Mouse (Mus musculus) CD8-positive naive resting alpha-beta T cell, adult 2 months (primary cell): ENCODE data around the gene Rptor.

Experiments
- DNase-seq, 2 experiments: peaks; one replicate each; pipeline ENCODE4 v3.0.0; 2022; ENCODE audit warnings: low read depth in 2 of 2, low spot score in 2 of 2

Rptor gene

DNA sequence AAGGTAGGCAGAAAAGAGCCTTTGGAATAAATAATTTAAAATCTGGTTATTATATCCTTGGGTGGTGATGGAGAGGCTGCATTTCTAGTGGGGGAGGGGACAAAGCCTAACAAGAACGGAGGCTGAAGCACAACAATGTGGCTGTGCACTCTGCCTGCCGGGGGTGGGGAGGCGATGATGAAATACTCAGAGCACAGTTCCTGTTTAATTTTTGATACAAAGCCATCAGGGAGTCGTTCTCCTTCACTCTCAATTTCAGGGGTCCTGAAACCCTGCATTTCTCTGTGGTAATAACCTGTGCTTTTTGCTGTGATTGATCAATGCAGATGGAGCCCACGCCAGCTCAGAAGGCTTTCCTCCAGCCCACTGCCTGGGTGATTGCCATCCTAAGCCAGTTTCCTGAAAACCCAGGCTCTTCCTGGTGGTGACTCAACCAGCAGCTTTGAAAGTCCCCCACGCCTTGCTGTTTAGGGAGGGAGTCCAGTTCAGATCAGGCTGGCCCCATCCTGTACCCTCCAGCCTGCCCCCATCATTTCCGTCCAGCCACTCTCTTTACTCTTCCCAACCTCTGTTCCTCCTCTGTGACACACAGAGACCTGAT lies 204.8 kb downstream of the Rptor start:
- DNase-seq, result no peak

DNA sequence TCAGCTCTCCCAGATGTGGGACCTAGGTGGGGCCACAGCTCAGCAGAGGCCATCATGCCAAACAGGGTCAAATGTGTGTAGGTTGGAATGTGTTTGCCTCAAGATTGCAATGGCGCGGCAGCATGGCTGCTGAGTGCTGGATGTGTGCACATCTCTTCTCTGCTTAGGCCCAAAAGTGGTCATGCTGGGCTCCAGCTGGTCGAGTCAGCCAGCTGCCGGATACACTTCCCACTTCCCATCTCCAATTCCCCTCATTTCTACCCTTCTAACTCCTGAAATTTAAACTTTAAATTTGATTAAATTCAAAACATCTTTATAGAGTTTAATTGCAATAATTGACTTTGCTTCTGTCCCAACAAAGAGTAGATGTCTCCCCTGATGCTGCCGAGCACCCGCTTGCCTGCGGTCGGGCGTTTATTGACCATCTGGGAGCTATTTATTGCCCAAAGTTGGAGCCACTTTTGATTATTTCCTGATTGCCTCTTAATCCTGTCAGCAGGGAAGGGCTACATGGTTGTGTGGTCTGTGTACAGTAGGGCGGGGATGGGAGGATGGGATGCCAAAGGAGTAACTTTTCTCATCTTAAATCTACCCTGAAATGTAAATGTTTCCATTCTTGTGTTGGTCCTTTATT lies 206.1 kb downstream of the Rptor start:
- DNase-seq, result no peak

DNA sequence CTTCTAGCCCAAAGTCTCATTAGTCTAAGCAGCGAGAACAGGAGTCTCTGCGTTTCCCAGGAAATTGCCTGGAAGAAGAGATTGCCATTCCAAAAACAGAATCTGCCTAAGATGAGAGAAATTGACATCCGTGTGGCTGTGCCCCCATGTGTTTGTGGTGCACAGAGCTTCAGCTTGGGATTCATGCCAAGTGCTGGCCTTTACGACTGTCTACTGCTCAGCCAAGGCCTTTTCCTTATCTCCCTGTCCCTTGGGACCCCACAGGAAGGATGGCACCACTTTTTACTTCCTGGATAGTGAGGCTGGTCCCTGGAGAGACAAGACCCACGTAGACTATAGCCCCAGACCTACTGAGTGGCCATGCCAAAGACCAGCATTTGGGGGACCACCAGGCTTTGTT lies 206.6 kb downstream of the Rptor start:
- DNase-seq, result no peak

DNA sequence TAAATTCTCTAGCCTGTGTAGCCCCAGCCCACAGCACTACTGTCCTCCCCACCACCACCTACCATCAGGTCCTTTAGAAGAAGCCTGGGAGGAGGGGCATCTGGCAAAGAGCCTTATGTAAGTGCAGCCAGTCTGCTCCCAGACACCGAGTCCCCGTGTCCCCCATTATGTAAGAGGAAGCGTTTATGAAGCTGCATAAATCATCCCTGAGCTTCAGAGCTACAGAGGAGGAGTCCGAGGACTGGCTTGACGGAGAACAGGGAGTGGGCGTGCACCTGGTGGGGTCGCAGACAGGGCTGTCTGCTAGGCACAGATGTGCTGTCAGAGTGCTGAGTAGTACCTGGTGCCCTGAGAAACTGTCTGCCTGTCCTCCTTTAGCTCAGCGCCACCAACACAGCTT lies 208.3 kb downstream of the Rptor start:
- DNase-seq, result no peak

DNA sequence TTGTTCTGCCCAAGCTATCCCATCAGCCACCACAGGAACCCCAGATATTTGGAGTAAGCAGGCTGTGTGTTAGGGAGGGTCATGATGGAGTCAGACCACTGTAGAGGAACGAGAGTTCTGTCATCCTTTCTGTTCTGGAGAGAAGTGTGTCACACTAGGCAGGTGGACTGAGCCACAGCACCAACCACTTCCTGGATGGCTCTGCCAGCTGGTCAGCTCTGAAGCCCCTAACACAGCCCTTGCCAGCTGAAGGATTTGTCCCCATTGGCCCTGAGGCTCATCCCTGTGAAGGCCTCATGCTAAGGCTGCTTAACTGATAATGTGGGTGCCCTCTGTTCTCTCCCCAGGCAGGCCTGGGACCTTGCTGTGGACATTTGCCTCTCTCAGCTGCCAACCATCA lies 208.9 kb downstream of the Rptor start:
- no peak for DNase-seq

DNA sequence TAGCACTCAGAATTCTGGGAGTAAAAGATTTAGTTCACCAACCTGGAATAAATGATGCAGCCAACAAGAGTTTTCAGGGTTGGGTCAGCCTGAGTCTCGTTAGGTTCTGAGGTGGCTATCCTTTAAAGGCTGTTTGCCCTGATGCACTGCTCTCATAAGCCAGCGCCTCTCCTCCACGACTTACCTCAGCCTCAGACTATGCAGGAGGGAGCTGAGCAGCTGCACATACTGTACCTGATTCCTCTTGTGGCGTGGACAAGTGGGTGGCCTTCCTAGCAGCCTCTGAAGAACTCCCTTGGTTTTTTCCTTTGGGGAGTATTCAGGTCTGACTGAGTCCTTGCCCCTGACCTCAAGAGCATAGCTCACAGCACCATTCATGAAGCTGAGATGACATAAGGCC lies 209.4 kb downstream of the Rptor start:
- no peak for DNase-seq

DNA sequence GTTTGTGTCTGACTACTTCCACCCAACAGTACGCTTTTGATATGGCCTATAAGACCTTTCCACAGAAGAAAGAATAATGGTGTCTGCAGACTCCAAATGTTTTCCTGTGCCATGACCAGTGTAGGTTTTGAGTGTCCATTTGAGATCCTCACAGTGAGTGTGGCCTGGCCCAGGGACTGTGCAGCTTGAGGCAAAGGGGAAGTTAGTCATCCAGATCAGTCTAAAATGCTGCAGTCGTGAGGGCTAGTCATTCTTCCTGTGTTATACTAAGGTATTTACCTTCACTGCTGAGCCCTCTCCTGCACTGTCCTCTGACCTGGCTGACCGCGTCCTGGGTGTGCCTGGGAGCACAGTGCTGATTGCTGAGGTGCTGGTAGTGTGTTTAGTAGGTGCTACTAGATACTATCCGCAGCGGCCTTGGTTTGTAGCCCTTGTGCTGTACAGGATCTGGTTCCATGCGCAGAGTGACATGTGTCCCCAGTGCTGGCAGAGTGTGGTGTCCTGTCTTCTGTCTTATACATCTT lies 211.4 kb downstream of the Rptor start:
- no peak for DNase-seq

DNA sequence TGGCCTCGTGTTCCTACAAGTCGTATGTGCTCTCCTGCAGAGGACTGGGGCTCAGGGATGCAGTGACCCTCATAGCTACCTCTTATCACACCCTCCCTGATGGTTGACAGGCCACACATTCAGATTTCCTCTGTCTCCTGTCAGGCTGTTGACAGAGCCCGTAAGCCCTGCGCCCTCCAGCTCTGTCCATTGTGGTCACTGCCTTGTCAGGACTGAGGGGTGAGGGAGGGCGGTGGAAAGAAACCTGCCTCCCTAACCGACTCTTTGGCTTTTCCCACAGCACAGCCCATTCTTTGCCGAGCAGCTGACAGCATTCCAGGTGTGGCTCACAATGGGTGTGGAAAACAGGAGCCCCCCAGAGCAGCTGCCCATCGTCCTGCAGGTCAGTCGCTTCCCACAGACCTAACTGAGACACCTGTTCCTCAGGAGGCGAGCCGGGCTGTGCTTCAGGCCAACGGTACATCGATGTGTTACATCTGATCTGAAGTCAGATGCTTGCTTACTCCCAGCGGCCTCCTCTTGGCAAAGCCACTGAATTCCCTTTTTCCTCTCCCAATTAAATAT lies 214.2 kb downstream of the Rptor start:
- DNase-seq, result no peak

DNA sequence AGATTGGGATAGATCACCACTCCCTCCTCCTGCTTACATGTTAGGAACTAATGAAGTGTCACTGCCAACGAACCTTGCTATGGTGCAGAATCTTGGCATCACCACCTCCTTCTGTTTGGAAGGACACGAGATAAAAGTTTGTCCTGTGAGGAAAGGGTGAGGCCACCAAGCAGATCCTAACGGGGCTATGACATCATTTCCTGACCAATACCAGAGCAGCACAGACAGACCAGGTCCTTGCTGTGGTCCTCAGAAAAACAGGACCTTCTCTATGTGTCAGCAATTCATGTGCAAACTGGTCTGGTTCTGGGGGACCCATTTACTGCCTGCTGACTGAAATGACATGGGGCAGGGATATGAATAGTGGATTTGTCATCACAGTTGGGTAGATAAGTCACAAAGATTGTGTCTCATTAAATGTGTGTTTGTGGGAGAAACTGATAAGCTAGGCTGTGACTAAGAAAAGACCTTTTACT lies 214.7 kb downstream of the Rptor start:
- no peak for DNase-seq

DNA sequence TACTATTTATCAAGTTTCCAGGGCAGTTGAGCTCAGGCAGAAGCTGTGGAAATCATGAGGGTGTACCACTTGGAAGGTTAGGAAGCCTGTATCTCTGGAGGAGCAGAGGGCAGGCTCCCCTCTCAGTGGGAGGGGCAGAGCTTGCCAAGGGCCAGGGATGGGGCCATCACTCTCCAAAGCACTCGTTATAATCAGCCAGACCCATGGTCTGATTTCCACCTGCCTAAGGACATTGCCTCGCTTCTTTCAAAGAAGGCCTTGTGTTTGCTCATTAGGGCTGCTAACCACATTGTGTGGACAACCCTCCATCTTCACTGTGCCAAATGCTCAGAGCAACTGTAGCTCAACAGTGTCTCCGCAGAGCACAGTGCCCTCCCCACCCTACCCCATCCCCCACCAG lies 215.2 kb downstream of the Rptor start:
- no peak for DNase-seq

DNA sequence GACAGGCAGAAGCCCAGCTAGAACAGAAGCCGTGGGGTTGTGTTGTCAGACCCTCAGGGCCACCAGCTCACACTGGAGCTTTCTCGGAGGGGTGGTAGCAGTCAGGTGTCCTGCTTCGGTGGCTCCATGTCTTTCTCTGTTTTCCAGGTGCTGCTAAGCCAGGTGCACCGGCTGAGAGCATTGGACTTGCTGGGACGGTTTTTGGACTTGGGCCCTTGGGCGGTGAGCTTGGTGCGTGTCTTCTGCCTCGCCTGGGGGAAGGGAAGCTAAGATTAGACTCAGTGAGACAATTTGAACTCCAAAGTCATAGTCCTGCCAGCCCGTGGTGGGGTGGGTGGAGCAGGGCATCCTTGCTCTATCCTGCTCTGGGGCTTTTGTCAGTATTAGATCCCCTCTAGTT lies 218.8 kb downstream of the Rptor start:
- DNase-seq, result no peak

DNA sequence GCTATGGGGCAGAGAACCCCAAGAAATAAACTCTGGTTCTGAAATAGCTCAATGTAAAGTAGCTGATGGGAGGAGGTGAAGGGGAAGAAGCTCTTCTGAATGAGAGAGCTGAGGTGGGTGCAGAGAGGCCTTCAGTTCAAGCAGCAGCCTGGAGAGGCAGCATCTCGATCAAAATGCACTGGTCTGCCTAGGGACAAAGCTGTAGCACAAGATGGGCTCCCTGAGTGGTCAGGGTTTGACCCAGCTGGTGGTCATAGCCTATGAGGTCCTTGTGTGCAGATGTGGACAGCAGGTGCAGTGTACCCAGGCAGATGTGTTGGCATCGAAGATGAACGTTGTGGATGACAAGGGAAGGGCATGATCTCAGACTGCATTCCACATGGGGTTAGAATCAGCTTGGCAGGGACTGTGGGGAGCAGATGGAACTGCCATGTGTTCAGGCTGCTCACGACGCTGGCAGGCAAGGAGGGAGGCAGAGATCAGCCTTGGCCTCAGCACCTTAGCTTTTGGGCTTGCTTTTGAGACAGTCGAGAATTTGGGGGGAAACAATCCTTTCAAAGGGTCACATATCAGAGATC lies 221.5 kb downstream of the Rptor start:
- no peak for DNase-seq

DNA sequence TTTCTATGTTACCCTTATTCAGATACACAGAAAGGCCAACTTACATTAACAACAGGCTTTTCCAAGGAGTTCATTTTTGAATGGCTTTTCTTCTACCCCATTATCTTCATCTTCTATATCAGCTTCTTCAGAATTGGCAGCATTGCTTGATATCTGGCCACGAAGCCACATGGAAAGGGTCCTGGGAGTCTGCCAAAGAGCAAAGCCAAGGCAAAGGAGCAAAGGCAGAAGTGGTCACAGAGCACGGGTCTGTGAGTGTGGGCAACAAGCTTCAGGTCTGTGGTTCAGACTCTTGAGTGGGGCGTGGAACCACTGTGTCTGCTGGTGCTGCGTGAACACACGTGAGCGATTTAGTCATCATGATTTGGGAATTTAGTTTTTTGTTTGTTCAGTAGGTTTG lies 223.1 kb downstream of the Rptor start:
- DNase-seq, result no peak

DNA sequence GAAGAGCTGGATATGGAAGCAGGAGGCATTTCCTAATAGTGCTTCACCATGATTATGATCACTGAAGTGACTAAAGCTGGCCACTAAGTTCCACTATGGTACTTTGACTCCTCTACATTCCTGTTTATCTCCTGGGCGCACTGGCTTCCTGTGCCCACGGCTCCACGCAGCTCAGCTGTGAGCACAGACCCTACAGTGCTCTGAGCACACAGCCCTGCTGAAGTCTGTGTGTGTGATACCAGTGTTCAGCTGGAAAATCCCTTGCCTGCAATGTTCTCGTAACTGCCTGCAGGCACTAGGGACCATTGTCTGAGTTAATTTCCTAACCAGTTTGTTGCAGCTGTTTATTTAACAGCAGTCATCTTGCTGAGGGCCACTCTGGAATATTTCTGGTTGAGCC lies 223.5 kb downstream of the Rptor start:
- no peak for DNase-seq

DNA sequence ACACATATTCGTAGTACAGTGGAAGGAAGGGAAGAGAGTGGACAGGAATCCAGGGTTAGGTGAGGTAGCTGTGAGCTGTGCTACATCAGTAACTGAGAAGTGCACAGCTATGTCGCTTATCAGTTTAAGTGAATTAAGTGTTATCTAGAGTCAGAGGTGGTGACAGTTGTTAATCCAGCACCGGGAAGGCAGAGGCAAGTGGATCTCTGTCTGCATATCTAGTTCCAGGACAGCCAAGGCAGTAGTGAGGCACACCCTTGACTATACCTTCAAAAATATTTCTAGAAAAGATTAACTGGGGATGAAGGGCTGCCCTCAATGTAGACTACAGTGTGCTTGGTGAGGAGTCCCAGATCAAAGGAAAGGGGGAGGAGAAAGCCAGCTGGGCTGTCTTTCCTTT lies 226.4 kb downstream of the Rptor start:
- no peak for DNase-seq

DNA sequence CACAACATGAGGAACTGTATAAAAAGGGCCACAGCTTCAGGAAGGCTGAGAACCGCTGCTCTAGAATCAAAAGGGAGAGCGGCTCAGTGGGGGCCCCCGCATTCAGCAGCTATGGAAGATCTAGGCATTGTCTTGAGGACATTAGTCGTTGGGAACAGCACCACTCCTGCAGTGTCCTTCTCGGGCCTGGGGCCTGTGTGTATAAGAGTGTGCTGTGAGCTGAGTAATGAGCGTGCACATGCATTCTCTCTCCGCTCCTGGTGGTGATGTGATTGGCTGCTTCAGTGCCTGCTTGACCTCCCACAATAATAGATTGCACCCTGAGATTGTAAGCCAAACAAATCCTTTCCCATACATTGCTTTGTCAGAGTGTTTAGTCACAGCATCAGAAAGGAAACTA lies 229.0 kb downstream of the Rptor start:
- DNase-seq, result no peak

DNA sequence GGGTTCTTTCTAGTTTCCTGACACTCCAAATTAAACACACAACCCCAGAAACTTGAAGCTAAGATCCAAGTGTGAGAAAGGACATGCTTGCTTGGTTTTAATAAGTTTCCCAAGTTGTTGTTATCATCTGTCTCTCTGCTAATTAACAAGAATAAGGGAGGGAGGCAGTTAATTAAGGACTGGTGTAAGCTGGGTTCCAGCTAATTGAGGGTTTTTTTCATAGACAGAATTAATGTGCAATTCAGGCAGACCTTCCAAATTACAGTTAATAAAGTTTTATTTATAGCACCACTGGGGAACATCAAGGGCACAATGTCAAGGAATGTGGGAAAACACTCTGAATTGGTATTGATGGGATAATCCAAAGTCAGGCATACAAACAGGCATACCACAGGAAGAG lies 230.6 kb downstream of the Rptor start:
- DNase-seq, result no peak

DNA sequence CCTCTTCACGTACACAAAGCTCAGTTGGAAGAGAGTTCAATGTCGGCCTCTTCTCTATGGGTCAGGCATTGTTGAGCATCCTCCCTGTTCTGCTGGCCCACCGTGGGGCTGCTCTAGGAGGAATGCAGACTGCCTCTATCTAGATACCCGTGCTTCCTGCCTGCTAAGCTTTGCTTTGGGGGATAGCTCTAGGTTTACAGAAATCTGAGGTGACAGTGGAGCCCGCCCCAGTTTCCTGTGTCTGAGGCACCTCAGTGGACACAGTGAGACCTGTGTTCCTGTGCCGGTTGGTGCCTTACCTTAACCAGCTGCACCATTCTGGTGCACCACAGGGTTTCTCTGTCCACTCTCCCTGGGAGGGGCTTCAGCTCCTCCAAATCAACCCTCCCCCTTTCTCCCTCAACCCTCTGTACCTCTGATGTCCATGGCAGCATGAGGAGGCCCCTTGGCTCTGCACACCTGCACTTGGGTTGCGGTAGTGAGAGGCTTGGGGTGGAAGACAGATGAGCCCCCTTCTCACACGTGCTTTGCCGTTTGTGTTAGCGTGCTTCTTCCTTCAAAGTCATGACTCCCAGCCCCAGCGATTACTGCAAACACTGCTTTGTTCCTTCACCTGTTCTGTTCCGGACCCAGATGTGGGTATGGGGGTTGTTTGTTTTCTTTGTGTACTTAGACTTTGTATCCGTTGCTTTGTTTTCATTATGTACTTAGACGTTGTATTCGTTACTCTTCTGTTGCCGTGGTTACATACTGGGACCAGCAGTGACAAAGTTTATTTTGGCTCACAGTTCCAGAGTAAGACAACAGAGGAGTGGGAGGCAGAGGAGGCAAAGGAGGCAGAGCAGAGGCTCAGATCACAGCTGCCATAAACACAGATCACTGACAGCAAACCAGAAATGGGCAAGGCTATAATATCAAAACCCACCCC lies 231.4 kb downstream of the Rptor start:
- DNase-seq, result no peak

DNA sequence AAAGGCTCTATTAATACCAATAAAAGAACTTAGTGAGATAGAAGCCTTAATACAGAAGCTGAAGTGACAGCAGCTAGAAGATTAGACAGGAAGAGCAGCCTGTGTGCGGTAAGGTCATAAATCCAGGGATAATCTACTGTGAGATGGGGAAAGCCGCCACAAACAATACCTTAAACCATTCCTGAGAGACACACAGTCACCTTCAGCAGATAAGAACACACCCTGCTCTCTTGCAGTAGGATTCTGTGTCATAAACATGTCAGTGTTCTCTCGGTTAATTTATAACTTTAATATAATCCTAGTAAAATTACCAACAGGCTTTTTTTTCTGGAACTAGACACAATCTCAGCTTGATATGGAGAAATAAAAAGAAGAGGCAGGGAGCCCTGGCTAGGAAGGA lies 233.6 kb downstream of the Rptor start:
- no peak for DNase-seq

DNA sequence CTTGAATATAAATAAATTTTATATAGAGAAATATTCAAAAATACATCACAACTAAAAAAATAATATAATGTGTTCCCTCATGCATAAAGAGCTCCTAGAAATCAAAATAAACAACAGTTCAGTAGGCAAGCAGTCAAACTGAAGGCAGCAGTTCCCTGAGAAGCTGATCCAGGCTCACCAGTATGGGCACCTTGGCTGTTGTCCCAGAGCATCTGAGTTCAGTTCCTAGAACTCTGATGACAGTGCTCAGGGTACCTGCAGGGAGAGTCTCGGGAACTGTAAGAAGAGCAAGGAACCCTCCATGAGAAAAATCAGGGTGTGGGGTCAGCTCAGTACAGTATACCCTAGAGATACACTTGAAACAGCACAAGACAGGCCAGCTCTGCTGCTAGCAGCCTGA lies 235.1 kb downstream of the Rptor start:
- no peak for DNase-seq
